In genomic region chr5:90477308-90478140, GRCm38 (mm10) we compare ENCODE assay signal across 19 mouse cellular contexts. TPM values are rescaled to one million over a fixed set of nuclear protein-coding genes. Genes with fewer than 3 reads are reported as not detected.
"Had no signal": no experiment of that assay in that cellular context is flagged by ENCODE, and none has a peak within 500 bp of the region (broad histone marks: within the 10 kb centered on the region; RNA-seq: fewer than 3 reads in every experiment).

No protein-coding gene starts in this region.

- H3K9me3 ChIP-seq: limb, embryonic 10.5 days; megakaryocyte, embryonic 14.5 days had no signal

- H3K4me2 ChIP-seq: lung, embryonic 14.5 days; midbrain, embryonic 11.5 days had no signal

- H3K27me3 ChIP-seq: megakaryocyte, embryonic 14.5 days had no signal

- DNase-seq: kidney, adult 11 months; kidney, postnatal 10 days; lung, embryonic 14.5 days; lung, postnatal 10 days; lung, postnatal 4 days; right cerebral cortex, adult 18-20 months; right cerebral cortex, postnatal 25 days; thymus, adult 18-20 months; thymus, postnatal 14 days had no signal

- H3K4me3 ChIP-seq: left cerebral cortex, adult 2 months; limb, embryonic 10.5 days; megakaryocyte, embryonic 14.5 days had no signal

- H3K9ac ChIP-seq: lung, embryonic 14.5 days had no signal

- ATAC-seq: midbrain, embryonic 16.5 days had no signal

- H3K4me1 ChIP-seq: megakaryocyte, embryonic 14.5 days had no signal

- H3K27ac ChIP-seq: left cerebral cortex, adult 2 months; limb, embryonic 10.5 days had no signal

- H3K36me3 ChIP-seq: limb, embryonic 10.5 days had no signal

RNA-seq across cellular contexts. Expression of gene Afp, which starts 13.0 kb away (rescaled TPM):
- total RNA-seq: layer of hippocampus, postnatal 25 days; left cerebral cortex, postnatal 14 days had no signal
- polyA plus RNA-seq: midbrain, embryonic 11.5 days had no signal

RNA-seq across cellular contexts. Expression of gene Alb, which starts 16.8 kb away (rescaled TPM):
- total RNA-seq: layer of hippocampus, postnatal 25 days; left cerebral cortex, adult 2 months had no signal
- polyA plus RNA-seq: limb, embryonic 10.5 days; midbrain, embryonic 11.5 days; midbrain, embryonic 16.5 days; small intestine, adult 2 months had no signal

RNA-seq across cellular contexts. Expression of gene Afm, which starts 41.2 kb away (rescaled TPM):
- total RNA-seq: layer of hippocampus, postnatal 25 days; left cerebral cortex, adult 2 months; left cerebral cortex, postnatal 14 days had no signal
- polyA plus RNA-seq: limb, embryonic 10.5 days; limb, embryonic 14.5 days; lung, embryonic 14.5 days; midbrain, embryonic 11.5 days; midbrain, embryonic 16.5 days; neural tube, embryonic 14.5 days; small intestine, adult 2 months had no signal
